Mouse (Mus musculus) hindbrain, embryonic 10.5 days (tissue): Measurements from ENCODE around the gene Aebp2. TPM values are rescaled to one million over a fixed set of nuclear protein-coding genes. Genes with fewer than 3 reads are reported as not detected.

Experiments used
- DNase-seq: peaks from one replicate; pipeline ENCODE4 v3.0.0-alpha.2; 2017; ENCODE audit warnings: low spot score
- H3K27ac ChIP-seq: fragments of 300-500 bp; sonication (generic); 2 replicates; pipeline ENCODE4 v1.5.1; 2016; ENCODE audit warnings: mild to moderate bottlenecking, moderate library complexity
- H3K27me3 ChIP-seq: fragments of 300-500 bp; sonication (generic); 2 replicates; pipeline ENCODE4 v1.6.1; 2016; ENCODE audit warnings: mild to moderate bottlenecking; ENCODE audit not compliant: poor library complexity, insufficient read depth, severe bottlenecking
- H3K36me3 ChIP-seq: fragments of 300-500 bp; sonication (generic); 2 replicates; pipeline ENCODE4 v1.6.1; 2016; ENCODE audit warnings: mild to moderate bottlenecking, moderate library complexity
- H3K4me1 ChIP-seq: fragments of 300-500 bp; sonication (generic); replicated peaks from 2 replicates; pipeline ENCODE4 v1.6.1; 2016; ENCODE audit warnings: mild to moderate bottlenecking
- H3K4me3 ChIP-seq: fragments of 300-500 bp; sonication (generic); 2 replicates; pipeline ENCODE4 v1.5.1; 2016; ENCODE audit warnings: mild to moderate bottlenecking, moderate library complexity
- H3K9me3 ChIP-seq: fragments of 300-500 bp; sonication (generic); 2 replicates; pipeline ENCODE4 v1.6.1; 2016; ENCODE audit warnings: mild to moderate bottlenecking, moderate library complexity
- WGBS: fragments of 180-500 bp; shearing (Covaris S2); methylation state at CpG from one replicate; pipeline ENCODE4 v1.1.7; 2016; 5-methylcytosine and 5-hydroxymethylcytosine counted together
- polyA plus RNA-seq: library from polyadenylated mRNA; unstranded; fragments of >200 nt; fragmentation: Nextera tagmentation; extraction: Ambion mirVana; gene quantifications from 2 replicates; pipeline ENCODE4 v1.2.1, GENCODE M21; 2016

Gene Aebp2
- polyA plus RNA-seq, 1 experiment from 2014 or later = 8.0 TPM

GRCm38 (mm10) chr6:140666486-140667240 lies 44.2 kb downstream of the Aebp2 start:
- Histone ChIP-seq H3K27ac (no peak overlapping the region), H3K9me3 (0 out of 2 replicates have a peak, but pooled peaks cover 7% of the 10 kb centered on the region), H3K4me1 (0 out of 2 replicates have a peak, but pooled peaks cover 6% of the 10 kb centered on the region), H3K36me3 (no peaks in the 10 kb centered on the region), H3K4me3 (no peak overlapping the region), H3K27me3 (no peaks in the 10 kb centered on the region)
- 75% methylated on average over 18 of the region's 18 CpGs for WGBS
- DNase-seq = no peak

- Histone ChIP-seq H3K27ac (no peak overlapping the region), H3K36me3 (no peaks in the 10 kb centered on the region), H3K4me1 (0 out of 2 replicates have a peak, but pooled peaks cover 3% of the 10 kb centered on the region), H3K27me3 (no peaks in the 10 kb centered on the region), H3K4me3 (no peak overlapping the region), H3K9me3 (0 out of 2 replicates have a peak, but pooled peaks cover 7% of the 10 kb centered on the region)
- 88% methylated on average over 8 of the region's 8 CpGs for WGBS
- DNase-seq = no peak
Observed at GRCm38 (mm10) chr6:140667289-140667906, 44.9 kb downstream of the Aebp2 start.

- H3K27ac ChIP-seq = no peak overlapping the region
- H3K4me3 ChIP-seq = no peak overlapping the region
- H3K4me1 ChIP-seq = peaks cover 34% of the 10 kb centered on the region
- 0 out of 2 replicates have a peak, but pooled peaks cover 7% of the 10 kb centered on the region for H3K9me3 ChIP-seq
- H3K27me3 ChIP-seq = peaks cover 3% of the 10 kb centered on the region; the same call in 1 of the 2 replicates
- 75% methylated on average over 3 of the region's 3 CpGs for WGBS
- H3K36me3 ChIP-seq = no peaks in the 10 kb centered on the region
- no peak for DNase-seq
Observed at GRCm38 (mm10) chr6:140674414-140674813, 52.0 kb downstream of the Aebp2 start.

- Histone ChIP-seq H3K9me3 (no peaks in the 10 kb centered on the region), H3K4me1 (peaks cover 34% of the 10 kb centered on the region), H3K4me3 (no peak overlapping the region), H3K27ac (peak overlapping the region; percentile 5; the same call in 1 of the 2 replicates), H3K27me3 (peaks cover 11% of the 10 kb centered on the region), H3K36me3 (no peaks in the 10 kb centered on the region)
- no peak for DNase-seq
- WGBS = 93% methylated on average over 4 of the region's 4 CpGs
Observed at GRCm38 (mm10) chr6:140676094-140676493, 53.6 kb downstream of the Aebp2 start.

- H3K4me3 ChIP-seq = no peak overlapping the region
- no peak for DNase-seq
- no peak overlapping the region for H3K27ac ChIP-seq
- H3K27me3 ChIP-seq = peaks cover 11% of the 10 kb centered on the region
- no peaks in the 10 kb centered on the region for H3K9me3 ChIP-seq
- 23% methylated on average over 4 of the region's 4 CpGs for WGBS
- H3K4me1 ChIP-seq = peaks cover 34% of the 10 kb centered on the region
- no peaks in the 10 kb centered on the region for H3K36me3 ChIP-seq
Observed at GRCm38 (mm10) chr6:140677041-140677440, 54.6 kb downstream of the Aebp2 start.

- peaks cover 41% of the 10 kb centered on the region for H3K4me1 ChIP-seq
- WGBS = 79% methylated on average over 9 of the region's 9 CpGs
- no peak overlapping the region for H3K4me3 ChIP-seq
- H3K27me3 ChIP-seq = peaks cover 11% of the 10 kb centered on the region
- H3K27ac ChIP-seq = no peak overlapping the region
- H3K36me3 ChIP-seq = no peaks in the 10 kb centered on the region
- DNase-seq = no peak
- no peaks in the 10 kb centered on the region for H3K9me3 ChIP-seq
Observed at GRCm38 (mm10) chr6:140677960-140678359, 55.5 kb downstream of the Aebp2 start.

- Histone ChIP-seq H3K9me3 (no peaks in the 10 kb centered on the region), H3K27ac (no peak overlapping the region), H3K4me3 (0 out of 2 replicates have a peak overlapping the region, but pooled peaks have one; percentile 18), H3K36me3 (no peaks in the 10 kb centered on the region), H3K4me1 (peaks cover 44% of the 10 kb centered on the region), H3K27me3 (peaks cover 11% of the 10 kb centered on the region)
- DNase-seq = peak; percentile 73
- 25% methylated on average over 15 of the region's 15 CpGs for WGBS
Observed at GRCm38 (mm10) chr6:140678658-140679271, 56.3 kb downstream of the Aebp2 start.

- Histone ChIP-seq H3K27me3 (peaks cover 11% of the 10 kb centered on the region), H3K4me3 (no peak overlapping the region), H3K36me3 (no peaks in the 10 kb centered on the region), H3K27ac (no peak overlapping the region), H3K4me1 (peaks cover 44% of the 10 kb centered on the region), H3K9me3 (no peaks in the 10 kb centered on the region)
- WGBS = 47% methylated on average over 7 of the region's 7 CpGs
- no peak for DNase-seq
Observed at GRCm38 (mm10) chr6:140680713-140681112, 58.2 kb downstream of the Aebp2 start.

- Histone ChIP-seq H3K9me3 (no peaks in the 10 kb centered on the region), H3K36me3 (no peaks in the 10 kb centered on the region), H3K4me3 (no peak overlapping the region), H3K27ac (no peak overlapping the region), H3K27me3 (peaks cover 11% of the 10 kb centered on the region), H3K4me1 (peaks cover 26% of the 10 kb centered on the region)
- WGBS = 58% methylated on average over 13 of the region's 13 CpGs
- DNase-seq = no peak
Observed at GRCm38 (mm10) chr6:140682829-140683228, 60.4 kb downstream of the Aebp2 start.

GRCm38 (mm10) chr6:140684403-140684802 lies 61.9 kb downstream of the Aebp2 start:
- WGBS = 87% methylated on average over 11 of the region's 11 CpGs
- H3K36me3 ChIP-seq = no peaks in the 10 kb centered on the region

GRCm38 (mm10) chr6:140689617-140690404 lies 67.3 kb downstream of the Aebp2 start:
- 92% methylated on average over 16 of the region's 16 CpGs for WGBS
- no peak for DNase-seq

More at GRCm38 (mm10) chr6:140684403-140684802, 61.9 kb downstream of the Aebp2 start:
- H3K4me3 ChIP-seq = no peak overlapping the region
- H3K27me3 ChIP-seq = peaks cover 8% of the 10 kb centered on the region; the same call in 1 of the 2 replicates
- H3K9me3 ChIP-seq = no peaks in the 10 kb centered on the region
- H3K4me1 ChIP-seq = peaks cover 11% of the 10 kb centered on the region
- no peak overlapping the region for H3K27ac ChIP-seq
- DNase-seq = no peak

GRCm38 (mm10) chr6:140692160-140692559 lies 69.7 kb downstream of the Aebp2 start:
- Histone ChIP-seq H3K9me3 (no peaks in the 10 kb centered on the region), H3K27ac (no peak overlapping the region), H3K4me1 (no peaks in the 10 kb centered on the region), H3K4me3 (no peak overlapping the region), H3K27me3 (no peaks in the 10 kb centered on the region), H3K36me3 (no peaks in the 10 kb centered on the region)
- DNase-seq = no peak
- WGBS = 92% methylated on average over 6 of the region's 6 CpGs

More at GRCm38 (mm10) chr6:140689617-140690404, 67.3 kb downstream of the Aebp2 start:
- Histone ChIP-seq H3K9me3 (no peaks in the 10 kb centered on the region), H3K4me1 (no peaks in the 10 kb centered on the region), H3K36me3 (no peaks in the 10 kb centered on the region), H3K27me3 (no peaks in the 10 kb centered on the region), H3K4me3 (no peak overlapping the region), H3K27ac (no peak overlapping the region)
